Mouse (Mus musculus): Measurements from ENCODE around the gene C130079G13Rik. TPM values are rescaled to one million over a fixed set of nuclear protein-coding genes. Genes with fewer than 3 reads are reported as not detected.

Gene C130079G13Rik
- not detected for polyA plus RNA-seq (2017; shearing (Covaris generic))

GRCm38 (mm10) chr3:59924914-59925313 is at the start of gene C130079G13Rik:
TSS of gene C130079G13Rik (plus strand) at chr3:59925214.

Other genes starting within 250 kb of the C130079G13Rik start
- gene Gm5538, start 195.4 kb upstream of the C130079G13Rik start, polyA plus RNA-seq (2017; shearing (Covaris generic)) = 1.6 TPM
- gene Gm8298, start 64.2 kb upstream of the C130079G13Rik start, polyA plus RNA-seq (2017; shearing (Covaris generic)) = not detected
- gene Aadacl2, start 81.5 kb downstream of the C130079G13Rik start, polyA plus RNA-seq (2017; shearing (Covaris generic)) = not detected
- gene Aadac, start 100.5 kb downstream of the C130079G13Rik start, polyA plus RNA-seq (2017; shearing (Covaris generic)) = not detected
- gene Sucnr1, start 156.7 kb downstream of the C130079G13Rik start, polyA plus RNA-seq (2017; shearing (Covaris generic)) = not detected

Data from naive thymus-derived CD4-positive, alpha-beta T cell, adult 5 months (primary cell).